Mouse (Mus musculus): Measurements from ENCODE around the gene Il18bp. TPM values are rescaled to one million over a fixed set of nuclear protein-coding genes. Genes with fewer than 3 reads are reported as not detected.
"Not testable (repeated sequence)": the region's sequence is repeated elsewhere in the genome, so short reads cannot be mapped to it uniquely, and the experiment has no call there.

Gene Il18bp
- total RNA-seq (2014; fragmentation: Nextera tagmentation) (4.7 and 9.2 TPM in 2 replicates), total RNA-seq (2017) (1.1 and 2.7 TPM in 2 replicates)

DNA sequence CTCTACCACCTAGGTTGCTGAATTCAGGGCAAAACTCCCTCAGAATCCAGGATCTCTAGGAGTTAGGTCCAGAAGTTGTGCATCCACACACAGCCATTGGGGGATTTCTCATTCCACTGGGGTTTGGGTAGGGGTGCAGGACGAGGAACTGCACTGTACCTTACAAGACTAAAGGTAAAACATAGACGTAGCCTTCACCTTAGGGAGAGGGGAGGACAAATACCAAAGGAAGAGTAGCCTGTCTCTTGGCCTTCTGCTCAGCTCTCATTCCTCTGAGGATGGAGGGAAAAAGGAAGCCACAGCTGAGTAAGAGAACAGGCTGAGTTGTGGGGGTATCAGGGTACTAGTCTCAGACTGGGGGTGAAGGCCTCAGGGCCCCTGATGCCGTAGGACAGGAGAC lies at the start of gene Il18bp:
Gene Il18bp (minus strand): TSS at position 101 of the 400 bp plus-strand sequence.
- ATAC-seq (replicated peaks; ENCODE audit: low FRiP score, low TSS enrichment, poor library complexity, severe bottlenecking), result no peak

DNA sequence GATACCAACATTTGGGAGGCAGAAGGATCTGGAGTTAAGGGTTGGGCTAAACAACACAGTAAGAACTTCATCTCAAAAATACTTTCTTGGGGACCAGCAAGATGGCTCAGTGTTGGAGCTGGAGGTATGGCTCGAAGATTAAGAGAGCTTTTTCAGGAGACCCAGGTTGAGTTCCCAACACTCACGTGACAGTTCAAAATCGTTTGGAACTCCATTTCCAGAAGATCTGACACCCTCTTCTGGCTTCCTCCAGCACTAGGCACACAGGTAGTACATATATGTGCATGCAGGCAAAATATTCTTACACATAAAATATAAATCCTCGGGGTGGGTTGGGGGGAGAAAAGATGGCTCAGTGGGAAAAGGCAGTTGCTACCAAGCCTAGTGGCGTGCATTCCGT lies 47.9 kb upstream of the Il18bp start:
- no peak for ATAC-seq (replicated peaks; ENCODE audit: low FRiP score, low TSS enrichment, poor library complexity, severe bottlenecking)

DNA sequence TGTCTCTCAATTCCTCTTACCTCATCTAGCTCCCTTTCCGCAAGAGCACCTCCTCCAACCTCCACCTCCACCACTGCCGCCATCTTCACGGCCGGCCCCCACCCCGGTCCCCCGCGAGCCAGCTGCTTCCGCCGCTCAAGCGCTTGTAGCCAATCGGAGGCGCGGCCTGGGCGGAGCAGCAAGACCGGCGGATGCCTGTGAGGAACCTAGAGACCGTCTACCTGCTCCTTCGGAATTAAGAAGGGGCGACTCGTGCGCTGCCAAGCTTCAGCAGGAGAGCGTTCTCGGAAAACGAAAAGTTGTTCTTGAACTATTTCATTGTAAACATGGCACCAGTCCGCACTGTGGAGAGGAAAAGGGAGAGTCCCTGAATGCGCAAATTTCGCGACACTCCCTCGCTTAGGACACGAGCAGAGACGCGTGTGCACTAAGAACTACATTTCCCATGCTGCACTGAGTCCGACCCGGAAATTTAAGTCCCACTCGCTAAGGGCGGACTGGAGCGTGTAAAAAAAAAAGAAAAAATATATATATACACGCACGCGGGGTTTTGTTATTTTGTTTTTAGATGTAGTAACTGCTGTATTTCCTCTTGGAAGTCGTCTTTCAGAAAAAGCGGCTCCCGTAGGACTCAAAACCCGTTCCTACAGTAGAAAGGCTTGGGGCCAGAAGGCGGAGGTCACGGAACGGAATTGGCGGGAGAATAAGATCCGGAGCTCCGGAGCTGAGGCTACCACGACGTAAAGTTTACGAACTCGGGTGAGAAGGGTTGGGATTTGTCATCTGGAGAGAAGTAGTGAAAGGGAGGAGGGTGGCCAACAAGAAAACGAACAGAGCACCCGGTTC lies 46.8 kb upstream of the Il18bp start, which contains the start of the genes Rnf121, Xndc1 and Xntrpc:
Gene Rnf121 (minus strand): TSS at position 424 of the 846 bp plus-strand sequence.
Gene Xndc1 (plus strand): TSS at position 466 of the 846 bp plus-strand sequence.
Gene Xntrpc (plus strand): TSS at position 668 of the 846 bp plus-strand sequence.
- ATAC-seq (replicated peaks; ENCODE audit: low FRiP score, low TSS enrichment, poor library complexity, severe bottlenecking), result peak; percentile 98

DNA sequence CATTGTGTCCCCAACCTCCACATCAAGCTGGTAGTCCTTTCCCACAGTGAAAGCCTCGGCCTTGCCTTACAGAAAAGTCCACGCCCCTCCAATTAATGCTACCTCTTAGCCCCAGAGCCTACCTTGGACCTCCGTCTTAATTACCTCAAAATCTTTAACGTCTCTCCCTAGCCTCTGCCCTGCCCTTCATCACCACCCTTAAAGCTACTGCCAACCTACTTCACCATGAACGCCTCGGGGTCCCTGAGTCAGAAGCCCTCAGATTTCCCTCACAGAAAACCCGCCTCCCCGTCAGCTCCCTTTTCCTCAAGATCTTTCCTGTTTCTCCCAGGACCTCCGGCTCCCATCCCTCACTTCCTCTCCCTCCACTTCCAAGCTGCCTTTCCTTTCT lies 46.2 kb upstream of the Il18bp start:
- no peak for ATAC-seq (replicated peaks; ENCODE audit: low FRiP score, low TSS enrichment, poor library complexity, severe bottlenecking)

DNA sequence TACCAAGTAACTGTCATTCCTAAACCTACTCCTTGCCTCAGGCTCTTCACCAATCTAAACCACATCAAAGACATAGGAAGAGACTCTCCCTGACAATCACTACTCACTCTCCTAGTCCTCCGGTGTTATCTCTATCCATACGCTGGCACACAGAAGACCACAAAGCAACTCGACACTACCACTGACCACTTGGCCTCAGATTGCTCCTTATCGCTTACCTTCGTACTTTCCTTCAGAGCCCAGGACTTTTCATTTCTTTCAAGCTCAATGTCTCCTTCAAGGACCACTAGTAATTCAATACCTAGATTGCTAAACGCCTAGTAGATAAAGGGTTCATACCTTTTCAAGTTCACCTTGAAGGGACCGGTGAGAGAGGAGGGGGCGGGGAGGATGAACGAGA lies 45.4 kb upstream of the Il18bp start:
- ATAC-seq (replicated peaks; ENCODE audit: low FRiP score, low TSS enrichment, poor library complexity, severe bottlenecking), result no peak

DNA sequence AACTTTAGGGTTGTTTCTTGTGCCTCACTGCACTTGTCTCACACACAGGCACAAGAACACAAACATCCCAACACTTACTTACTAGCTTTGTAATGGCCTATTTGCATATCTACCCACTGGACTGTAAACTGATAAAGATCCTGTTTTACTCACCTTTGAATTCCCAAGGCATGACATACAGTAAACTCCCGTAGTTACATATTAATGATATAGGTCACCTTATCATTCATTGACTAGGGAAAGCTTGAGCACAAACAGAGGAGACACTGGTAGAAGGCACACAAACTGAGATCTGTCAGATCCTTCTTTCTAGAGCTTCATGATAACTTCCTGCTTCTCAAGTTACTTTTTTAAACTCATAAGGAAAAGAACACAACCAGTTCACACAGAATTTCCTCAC lies 43.7 kb upstream of the Il18bp start:
- no peak for ATAC-seq (replicated peaks; ENCODE audit: low FRiP score, low TSS enrichment, poor library complexity, severe bottlenecking)

DNA sequence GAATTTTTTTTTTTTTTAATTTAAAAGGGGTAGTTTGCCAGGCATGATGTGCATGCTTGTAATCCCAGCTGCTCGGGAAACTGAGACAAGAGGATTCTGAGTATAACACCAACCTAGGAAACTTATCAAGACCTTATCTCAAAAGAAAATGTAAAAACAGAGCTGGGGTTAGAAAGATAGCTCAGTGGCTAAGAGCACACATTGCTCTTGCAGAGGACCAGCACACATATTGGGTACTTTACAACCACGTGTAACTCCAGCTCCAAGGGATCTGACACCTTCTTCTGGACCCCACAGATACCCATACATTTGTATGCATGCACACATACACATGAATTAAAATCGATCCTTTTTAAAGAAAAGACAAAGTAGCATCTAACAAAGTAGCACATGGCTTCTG lies 42.9 kb upstream of the Il18bp start:
- ATAC-seq (replicated peaks; ENCODE audit: low FRiP score, low TSS enrichment, poor library complexity, severe bottlenecking), result no peak

DNA sequence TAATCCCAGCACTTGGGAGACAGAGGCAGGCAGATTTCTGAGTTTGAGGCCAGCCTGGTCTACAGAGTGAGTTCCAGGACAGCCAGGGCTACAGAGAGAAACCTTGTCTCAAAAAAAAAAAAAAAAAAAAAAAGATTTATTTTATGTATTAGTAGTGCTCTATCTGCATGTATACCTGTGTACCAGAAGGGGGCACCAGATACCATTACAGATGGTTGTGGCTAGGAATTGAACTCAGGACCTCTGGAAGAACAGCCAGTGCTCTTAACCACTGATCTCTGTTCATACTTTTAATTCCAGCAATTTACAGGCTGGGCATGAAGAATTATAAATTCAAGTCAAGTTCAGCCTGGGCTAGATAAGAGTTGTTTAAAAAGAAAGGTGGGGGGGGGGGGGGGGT lies 30.0 kb upstream of the Il18bp start:
- not testable (repeated sequence) for ATAC-seq (replicated peaks; ENCODE audit: low FRiP score, low TSS enrichment, poor library complexity, severe bottlenecking)

DNA sequence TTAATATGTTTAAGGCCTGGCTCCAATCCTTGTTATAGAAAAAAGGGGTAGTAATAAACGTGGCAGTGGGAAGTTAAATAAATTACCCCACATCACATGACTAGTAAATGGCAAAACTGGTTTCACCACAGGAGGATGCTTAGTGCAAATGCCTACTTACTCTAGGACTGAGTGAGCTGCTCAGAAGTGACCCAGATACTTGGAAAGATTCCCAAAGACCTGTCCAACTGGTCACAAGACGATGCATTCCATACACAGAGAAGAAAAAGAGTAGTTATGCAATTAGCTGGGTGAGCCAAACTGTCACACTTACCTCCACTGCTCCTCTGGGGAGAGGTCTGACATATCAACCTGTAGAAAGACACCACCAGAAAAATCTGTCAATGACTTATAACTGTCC lies 23.8 kb upstream of the Il18bp start:
- ATAC-seq (replicated peaks; ENCODE audit: low FRiP score, low TSS enrichment, poor library complexity, severe bottlenecking), result no peak

DNA sequence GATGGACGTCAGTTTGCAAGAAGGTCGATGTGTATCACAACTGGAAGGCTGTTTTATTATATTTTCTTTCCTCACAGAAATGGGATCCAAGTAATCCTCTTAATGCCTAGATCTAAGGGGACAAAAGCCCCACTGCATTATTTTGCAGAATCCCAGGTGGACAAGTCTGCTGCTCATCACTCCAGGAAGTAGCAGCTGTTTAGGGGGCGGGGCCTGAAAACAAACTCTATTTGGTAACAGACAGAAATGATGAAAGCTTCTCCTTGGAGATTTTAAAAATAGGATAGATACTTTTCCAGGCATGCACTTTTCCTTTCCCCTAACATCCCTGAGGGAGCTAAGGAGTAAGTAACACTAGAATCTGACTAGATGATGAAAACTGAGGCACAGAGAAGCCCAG lies 18.8 kb upstream of the Il18bp start:
- ATAC-seq (replicated peaks; ENCODE audit: low FRiP score, low TSS enrichment, poor library complexity, severe bottlenecking), result no peak

DNA sequence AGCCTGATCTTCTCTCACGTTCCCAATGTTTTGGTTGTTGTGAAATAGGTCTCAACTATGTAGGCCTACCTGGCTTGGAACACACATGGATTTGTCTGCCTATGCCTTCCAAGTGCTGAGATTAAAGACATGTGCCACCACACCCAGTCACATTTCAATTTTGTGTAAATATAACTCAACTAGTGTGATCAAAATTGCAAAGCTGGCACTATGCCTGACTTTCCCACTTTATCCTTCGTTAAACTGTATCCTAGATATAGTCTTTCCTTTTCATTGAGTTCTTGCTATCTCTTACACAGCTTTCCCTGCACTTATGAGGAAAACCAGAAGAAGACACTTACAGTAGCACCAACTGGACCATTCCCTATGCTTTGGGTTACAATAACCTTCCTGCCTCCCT lies 17.0 kb upstream of the Il18bp start:
- ATAC-seq (replicated peaks; ENCODE audit: low FRiP score, low TSS enrichment, poor library complexity, severe bottlenecking), result no peak

DNA sequence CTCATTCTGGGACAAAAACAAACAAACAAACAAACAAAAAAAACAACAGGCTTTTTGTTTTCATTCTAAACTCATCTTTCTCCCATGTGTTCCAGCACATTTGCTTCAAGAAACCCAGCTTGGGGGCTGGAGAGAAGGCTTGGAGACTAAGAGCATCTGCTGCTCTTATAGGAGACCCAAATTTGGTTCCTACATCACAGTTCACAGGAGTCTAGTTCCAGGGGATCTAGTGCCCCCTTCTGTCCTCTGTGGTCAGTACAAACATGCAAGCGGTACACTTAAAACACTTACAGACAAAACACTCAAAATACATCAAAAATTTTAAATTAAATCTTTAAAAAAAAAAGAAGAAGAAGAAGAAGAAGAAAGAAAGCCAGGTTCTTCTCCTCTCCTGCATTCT lies 16.4 kb upstream of the Il18bp start:
- no peak for ATAC-seq (replicated peaks; ENCODE audit: low FRiP score, low TSS enrichment, poor library complexity, severe bottlenecking)

DNA sequence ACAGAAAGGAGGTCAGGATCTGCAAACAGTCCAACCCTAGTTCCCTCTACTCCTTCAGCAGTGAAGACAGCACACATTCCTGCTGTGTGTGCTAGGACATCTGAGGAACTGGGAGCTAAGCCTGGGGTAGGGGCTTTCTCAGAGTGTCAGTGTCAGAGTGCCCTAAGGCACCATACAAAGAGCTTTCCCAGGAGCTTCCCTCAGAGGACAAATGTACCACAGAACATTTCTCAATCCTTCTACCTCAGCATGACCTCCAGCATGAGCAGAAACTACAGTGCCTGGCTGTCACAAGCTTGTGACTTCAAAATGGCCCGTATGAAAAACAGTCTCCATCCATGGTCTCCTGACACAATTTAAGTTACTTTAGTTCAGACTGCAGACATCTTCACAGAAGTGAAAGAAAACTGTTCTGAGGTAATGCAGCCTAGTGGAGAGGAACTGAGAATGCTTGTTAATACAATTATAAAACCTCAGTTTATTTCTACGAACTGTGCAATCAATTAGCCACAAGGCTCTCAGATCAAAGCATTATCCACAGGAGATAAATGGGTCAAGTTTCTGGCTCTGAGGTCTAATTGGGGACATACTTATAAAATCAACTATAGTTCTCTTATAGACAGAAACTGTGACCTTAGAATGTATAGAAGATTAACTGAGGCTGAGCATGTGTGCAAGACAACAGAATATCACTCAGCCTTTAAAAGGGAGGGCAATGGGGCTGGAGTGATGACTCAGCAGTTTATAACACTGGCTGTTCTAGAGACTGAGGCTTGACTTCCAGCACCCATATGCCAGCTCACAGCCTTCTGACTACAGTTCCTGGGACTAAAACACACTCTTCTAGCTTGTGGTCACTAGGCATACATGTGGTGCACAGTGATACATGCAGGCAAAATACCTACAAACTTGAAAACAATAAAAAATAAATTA lies 7.0 kb upstream of the Il18bp start:
- no peak; the same call in 1 of the 2 replicates for ATAC-seq (replicated peaks; ENCODE audit: low FRiP score, low TSS enrichment, poor library complexity, severe bottlenecking)

DNA sequence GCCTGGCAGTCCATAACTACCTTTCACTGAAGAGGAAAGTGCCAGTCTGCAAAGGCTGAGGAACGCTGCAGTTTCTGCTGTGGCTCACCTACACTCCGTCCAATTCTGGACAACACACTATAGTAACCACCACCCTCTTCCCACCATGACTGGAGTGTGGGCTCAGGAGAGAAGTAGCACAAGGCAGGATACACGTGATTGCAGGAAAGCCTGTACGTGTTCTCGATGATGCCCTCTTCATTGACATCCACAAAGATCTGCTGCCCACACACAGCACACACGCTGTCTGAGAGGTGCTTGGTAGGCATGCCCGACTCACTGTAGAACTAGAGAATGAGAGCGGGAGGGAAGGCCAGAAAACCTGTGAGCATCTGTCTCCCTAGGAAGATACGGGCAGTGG lies 5.3 kb upstream of the Il18bp start:
- ATAC-seq (replicated peaks; ENCODE audit: low FRiP score, low TSS enrichment, poor library complexity, severe bottlenecking), result no peak

DNA sequence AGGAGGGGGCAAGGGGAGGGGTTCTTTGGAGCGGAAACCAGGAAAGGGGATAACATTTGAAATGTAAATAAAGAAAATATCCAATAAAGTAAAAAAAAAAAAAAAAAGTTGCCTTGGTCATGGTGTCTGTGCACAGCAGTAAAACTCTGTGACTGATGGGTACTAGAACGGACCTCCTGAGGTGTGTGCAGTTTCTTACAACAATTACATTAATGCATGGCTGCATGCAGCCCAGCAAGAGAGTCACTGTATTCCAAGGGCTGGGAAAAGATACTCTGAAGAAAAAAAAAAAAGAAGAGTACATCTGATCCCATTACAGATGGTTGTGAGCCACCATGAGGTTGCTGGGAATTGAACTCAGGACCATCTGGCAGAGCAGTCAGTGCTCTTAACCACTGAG lies 2.4 kb upstream of the Il18bp start:
- not testable (repeated sequence) for ATAC-seq (replicated peaks; ENCODE audit: low FRiP score, low TSS enrichment, poor library complexity, severe bottlenecking)

DNA sequence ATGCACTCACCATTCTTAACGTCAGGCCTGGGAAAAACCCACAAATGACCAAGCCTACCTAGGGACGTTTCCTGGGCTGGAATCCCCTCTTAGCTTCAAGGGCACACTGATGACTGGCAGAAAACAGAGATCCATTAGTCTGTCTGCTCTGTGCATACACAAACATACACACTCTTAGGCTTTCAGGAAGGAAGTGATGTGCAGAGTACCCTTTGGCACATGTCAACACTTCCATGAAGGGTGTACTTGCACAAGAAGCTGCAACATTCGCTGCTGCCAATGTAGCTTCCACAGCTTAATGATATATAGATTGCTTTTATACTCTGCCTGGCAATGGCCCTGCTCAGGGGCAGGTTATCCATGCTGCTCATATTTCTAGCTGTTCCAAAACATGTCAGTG lies 872 bp upstream of the Il18bp start:
- no peak for ATAC-seq (replicated peaks; ENCODE audit: low FRiP score, low TSS enrichment, poor library complexity, severe bottlenecking)

DNA sequence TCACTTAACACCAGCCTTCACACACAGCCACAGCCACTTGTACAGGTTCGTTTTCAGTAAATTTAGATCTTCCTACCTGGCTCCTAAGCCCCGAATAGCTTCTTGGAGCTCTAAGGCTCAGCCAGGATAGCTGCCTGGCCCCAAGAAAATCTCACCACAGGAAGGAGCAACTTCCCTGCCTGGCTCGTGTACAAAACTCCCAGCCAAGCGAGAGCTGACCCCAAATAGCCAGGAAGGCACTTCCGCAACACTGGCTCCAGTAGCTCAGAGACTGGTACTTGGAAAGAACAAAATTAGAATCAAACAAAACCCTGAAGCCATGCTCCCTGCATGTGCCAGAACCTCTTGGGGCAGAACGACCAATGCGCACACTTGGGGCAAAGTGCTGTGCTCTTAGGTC lies 456 bp downstream of the Il18bp start:
- no peak for ATAC-seq (replicated peaks; ENCODE audit: low FRiP score, low TSS enrichment, poor library complexity, severe bottlenecking)

DNA sequence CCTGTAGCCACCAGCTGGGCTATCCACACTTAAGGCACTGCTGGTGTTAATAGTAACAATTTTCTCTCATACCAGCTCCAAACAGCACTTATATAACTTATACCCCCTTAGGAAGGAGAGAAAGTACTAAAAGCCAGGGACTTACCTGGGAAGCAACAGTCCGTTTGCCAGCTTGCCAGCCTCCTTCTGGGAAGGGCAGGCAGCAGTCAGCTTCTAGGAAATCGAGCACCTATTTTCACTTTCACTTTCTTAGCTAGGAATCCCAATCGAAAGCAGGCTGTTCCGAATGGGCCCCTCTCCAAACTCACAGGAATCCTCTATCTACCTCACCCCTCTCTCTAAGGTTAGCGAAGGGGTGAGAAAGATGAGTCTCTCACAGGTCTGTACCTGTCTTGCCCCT lies 1.0 kb downstream of the Il18bp start:
- ATAC-seq (replicated peaks; ENCODE audit: low FRiP score, low TSS enrichment, poor library complexity, severe bottlenecking), result no peak

DNA sequence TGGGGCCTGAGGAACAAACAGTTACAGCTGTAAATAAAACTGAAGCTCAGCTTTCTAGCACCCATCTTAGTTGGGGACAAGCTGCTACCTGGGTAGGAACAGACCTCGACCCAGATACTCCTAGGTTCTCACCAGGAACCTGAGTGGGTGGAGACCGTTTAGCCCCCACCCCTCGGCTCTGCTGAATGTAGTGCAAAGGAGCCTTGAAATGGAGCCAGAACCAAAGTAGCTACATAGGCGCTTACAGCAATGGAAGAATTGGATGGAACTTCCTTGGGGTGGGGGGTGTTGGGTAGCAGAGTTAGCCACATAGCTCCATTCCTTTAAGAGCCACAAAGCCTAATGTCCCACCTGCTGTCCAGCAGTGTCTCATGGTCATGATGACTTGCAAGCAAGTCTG lies 1.6 kb downstream of the Il18bp start:
- ATAC-seq (replicated peaks; ENCODE audit: low FRiP score, low TSS enrichment, poor library complexity, severe bottlenecking), result no peak

DNA sequence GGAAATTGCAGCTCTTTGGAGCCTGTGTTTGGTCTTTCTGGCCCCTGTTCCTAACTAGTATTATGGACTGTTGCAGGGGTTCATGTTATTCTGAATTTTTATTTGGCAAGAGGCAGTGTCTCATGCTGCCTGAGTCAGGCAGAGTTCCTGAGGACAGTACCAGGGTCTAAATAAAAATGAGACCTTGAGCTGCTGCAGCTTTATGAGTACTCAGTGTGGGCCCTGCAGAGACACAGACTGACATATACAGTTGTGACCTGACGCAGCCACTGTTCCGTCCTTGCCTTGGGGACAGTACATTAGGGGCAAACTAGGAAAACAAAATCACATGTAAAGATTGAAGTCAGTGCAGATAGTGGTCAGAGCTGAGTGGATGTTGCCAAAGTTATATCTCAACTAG lies 3.5 kb downstream of the Il18bp start:
- ATAC-seq (replicated peaks; ENCODE audit: low FRiP score, low TSS enrichment, poor library complexity, severe bottlenecking), result no peak

All from megakaryocyte-erythroid progenitor cell, adult 5-6 weeks (primary cell).